Mouse (Mus musculus) MN1 (cell line): ENCODE measurements at regions not wholly inside any gene's neighbourhood (a gene's known extent, or its start where the extent isn't known, plus 50 kb on each side); places are given as distances from the start of the nearest gene placed in this dataset.

Experiments
- DNase-seq: peaks from one replicate; pipeline ENCODE4 v3.0.0-alpha.2; 2016; ENCODE audit warnings: low spot score

DNA sequence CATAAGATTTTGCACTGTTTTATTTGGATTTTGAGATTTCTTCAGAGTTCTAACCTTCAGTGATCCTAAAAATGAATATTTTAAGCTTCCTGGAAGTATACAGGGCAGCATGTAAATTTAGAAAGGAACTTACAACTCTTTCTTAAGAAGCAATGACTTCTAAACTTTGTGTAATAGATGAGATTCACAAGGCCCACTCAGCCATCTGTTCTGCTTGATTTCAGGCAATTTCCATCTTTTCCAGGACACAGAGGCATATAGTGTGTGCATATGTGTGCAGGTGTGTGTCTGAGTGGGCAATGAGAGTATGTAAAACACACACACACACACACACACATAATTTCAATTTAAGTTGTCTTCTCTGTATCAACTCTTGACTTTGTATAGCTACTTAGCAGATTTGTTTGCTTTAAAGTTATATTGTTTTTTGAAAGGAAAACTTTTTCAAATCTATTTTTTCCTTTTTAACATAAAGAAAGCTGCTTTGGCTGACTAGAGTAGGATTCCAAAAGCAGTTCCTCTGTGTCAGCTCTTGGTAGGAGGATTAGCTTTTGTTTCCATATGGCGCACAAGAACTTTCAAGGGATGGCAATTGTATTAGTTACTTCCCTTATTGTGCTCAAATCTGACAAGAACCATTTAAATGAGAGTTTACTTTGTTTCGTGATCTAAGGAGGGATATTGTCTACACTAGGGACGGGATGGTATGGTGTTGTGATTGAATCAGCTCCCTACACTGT, 387.6 kb downstream of the D3Ertd751e start:
- no peak for DNase-seq

- DNase-seq = no peak
These were observed 389.9 kb downstream of the D3Ertd751e start for GRCm38 (mm10) chr3:42132322-42132721.

GRCm38 (mm10) chr3:42153372-42153771, 411.0 kb downstream of the D3Ertd751e start:
- no peak for DNase-seq

DNA sequence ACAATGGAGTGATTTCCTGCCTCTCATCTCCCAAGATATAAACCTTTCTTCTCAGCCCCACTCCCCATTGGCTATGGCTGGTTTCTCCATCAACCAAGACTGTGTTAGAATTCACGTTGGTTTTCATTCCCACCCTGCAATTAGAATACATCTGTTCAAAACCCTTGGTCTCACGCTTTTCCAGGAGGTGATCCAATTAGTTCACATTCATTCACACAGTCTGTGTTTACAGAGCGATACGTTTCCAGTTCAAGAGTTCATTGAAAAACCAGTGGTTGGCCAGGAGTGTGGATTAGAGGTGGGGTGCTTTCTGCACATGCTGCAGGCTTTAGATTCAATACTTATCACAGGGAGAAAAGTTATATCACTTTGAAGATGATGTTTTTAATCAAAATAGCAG, 412.5 kb downstream of the D3Ertd751e start:
- no peak for DNase-seq

GRCm38 (mm10) chr3:42163666-42164065, 421.3 kb downstream of the D3Ertd751e start:
- DNase-seq = no peak

DNA sequence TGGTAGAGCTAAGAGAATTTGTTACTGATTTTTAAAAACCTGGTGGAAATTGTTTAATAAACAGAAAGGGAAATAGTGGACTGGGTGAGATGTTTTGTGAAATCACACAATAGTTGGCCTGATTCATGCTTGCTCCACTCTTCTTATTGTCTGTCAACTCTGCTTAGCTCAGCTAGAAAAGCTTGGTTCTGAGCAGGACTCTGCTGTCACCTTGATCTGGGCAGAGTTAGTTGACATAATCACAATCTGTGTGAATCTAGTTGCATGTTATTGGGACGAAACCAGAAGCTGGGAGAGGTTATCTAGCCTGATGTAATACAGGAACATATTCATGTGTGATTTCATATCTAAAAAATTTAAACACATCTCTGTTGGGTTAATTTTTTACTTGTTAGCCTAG, 456.8 kb downstream of the D3Ertd751e start:
- no peak for DNase-seq

DNA sequence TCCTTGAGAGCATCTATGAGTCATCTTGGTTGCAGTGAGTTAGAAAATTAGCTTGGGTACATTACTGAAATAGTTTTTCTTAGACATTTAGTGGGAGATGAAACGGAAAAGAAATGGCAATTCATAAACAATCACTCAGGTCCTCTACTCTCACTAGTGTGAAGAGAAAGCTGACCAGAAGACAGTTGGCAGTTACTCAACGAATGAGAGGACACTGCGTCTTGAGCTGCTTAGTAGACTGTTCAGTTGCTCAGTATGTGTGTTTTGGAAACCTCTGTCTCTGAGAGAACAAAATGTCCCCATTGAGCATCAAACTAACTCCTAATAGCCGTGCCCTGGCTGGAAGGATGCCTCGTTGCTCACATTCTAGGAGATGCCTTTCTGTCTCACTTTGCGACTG, 459.0 kb downstream of the D3Ertd751e start:
- DNase-seq = no peak

GRCm38 (mm10) chr3:42205640-42206039, 463.2 kb downstream of the D3Ertd751e start:
- DNase-seq = no peak

DNA sequence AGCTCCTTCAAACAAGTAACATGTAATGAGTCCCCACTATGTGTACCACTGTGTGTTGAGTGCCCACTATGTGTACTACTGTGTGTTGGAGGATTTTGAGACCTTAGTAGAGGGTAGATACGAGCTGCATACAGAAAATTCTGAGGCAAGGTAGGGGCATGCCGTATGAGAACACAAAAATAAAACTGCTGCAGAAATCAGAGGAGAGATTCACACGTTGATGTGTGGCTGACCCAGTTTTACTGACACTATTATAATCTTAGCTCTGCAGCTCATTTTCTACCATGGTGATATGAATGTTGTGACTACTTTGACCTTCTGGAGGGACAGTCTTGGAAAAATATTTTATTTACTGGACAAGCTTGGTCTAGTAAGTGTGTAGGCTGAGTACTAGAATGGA, 469.0 kb downstream of the D3Ertd751e start:
- no peak for DNase-seq

DNA sequence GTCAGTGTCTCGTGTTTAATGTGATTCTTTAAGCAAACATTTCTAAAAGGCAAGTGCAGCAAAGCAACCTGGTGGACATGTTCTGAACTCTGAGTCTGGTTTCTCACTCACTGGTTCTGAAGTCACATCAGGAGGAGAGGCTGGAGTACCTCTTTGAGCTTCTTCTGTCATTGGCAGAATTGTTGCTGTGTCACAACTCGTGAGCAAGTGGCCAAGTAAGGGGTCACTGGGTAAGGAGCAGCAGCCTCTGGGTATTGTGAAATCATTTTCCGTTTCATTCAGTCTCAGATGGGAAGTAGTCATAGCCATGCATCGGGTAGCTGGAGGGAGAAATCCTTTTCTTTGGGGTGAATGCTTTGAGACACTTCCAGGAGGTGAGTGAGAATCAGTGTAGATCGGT, 470.0 kb downstream of the D3Ertd751e start:
- no peak for DNase-seq

- DNase-seq = no peak
These were observed 470.8 kb downstream of the D3Ertd751e start for GRCm38 (mm10) chr3:42213163-42213562.

DNA sequence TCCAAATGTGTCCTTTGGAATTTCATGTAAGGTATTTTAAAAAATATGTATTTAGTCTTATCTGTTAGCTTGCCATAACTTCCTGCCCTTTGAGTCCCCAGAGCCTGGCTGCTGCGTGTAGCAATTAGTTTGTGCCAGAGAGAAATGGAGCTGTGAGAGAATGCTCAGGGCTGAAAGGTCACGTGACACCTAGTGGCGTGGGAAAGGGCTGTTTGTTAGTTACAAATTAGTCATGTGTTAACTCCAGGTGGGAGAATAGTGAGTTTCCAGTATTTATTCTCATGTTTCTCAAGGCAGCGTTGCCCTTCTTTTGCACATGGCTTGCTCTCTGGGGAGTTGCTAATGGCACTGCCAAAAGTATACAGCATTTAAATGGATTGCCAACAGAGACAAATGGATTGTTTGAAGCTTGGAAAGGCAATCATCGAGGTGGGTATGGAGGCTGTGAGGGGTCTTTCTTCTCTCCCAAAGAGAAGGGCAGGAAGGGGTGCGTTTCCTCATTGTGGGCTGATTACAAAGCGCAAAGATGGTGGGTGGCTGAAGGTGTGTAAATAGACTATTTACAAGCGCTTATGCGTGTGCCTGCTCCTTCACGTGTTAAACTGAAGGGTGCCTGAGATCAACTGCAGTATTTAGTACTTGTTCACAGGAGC, 472.3 kb downstream of the D3Ertd751e start:
- DNase-seq = no peak

DNA sequence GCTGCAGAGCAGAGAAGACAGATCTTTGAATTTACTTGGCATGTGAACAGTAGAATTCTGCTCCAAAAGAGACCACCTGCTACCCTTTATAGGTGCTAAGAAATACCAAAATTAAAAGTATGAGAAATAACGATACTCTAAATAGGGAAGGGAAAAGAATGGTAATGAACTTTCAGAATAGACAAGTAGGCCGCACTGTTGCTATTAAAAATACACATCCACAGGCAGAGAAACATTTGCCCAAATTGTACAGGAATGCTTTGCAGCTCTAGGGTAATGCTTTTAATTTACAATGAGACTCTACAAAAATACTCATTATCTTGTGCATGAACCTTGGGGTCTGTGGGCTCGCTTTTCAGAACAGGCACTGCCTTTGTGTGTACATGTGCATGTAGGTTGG, 476.3 kb downstream of the D3Ertd751e start:
- no peak for DNase-seq

GRCm38 (mm10) chr3:42227679-42228398, 485.4 kb downstream of the D3Ertd751e start:
- DNase-seq = no peak

DNA sequence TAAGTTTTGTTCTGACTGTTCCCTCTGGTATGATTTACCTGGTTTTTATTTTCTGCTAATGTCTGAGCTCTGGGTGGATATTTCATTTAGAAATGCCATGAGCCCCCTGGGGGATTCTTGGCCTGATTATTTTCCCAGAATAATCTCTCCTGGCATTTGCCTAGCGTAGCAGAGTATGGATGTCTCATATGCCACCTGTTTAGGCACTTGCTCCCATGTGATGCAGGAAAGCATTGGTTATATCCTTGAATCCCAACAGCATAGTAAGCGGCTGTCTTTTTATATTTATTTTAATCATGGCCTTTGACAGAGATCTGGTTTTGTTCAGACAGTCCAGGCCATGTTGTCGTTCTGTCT, 486.0 kb downstream of the D3Ertd751e start:
- no peak for DNase-seq

GRCm38 (mm10) chr3:42232268-42232667, 489.9 kb downstream of the D3Ertd751e start:
- no peak for DNase-seq

DNA sequence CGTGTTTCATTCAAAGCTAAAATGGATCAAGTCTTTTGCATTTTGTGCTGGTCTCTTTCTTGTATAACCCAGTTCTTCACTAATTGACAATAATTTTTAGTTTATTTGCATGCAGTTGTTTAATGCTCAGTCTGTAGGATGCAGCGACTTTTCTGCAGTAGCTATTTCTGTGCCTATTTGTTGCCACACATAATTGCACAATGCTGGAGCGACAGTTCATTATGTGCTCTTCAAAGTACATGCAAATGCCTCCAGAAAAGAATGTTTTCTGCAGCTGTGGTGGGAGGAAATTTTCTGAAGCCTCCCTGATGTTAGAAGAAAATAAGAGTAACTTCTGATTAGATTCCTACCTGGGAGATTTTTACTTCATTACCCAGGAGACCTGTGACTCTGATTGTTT, 491.3 kb downstream of the D3Ertd751e start:
- DNase-seq = no peak

- no peak for DNase-seq
These were observed 493.1 kb downstream of the D3Ertd751e start for GRCm38 (mm10) chr3:42235515-42235914.
